14 mouse cellular contexts compared by ENCODE assay signal in the genomic region with DNA sequence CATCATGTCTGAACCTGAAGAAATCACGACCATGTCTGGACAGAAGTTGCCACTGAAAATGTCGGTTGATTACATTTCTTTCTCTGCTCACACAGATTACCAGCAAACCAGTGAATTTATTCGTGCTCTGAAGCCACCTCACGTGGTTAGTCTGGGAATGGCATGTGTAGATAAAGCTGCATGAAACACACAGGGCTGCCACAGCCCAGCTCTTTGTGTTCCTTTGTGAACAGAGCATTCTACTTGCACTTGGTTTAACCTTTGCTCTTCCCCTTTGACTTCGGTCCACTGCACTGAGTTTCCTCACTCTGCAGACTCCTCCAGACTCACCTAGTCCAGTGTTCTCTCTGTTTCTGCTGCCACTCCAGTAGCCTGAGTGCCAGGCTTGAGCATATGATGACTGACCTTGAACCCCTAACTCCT. TPM values are rescaled to one million over a fixed set of nuclear protein-coding genes. Genes with fewer than 3 reads are reported as not detected.
DNase-seq lines count a peak whose midpoint lies in the region; ATAC-seq and TF ChIP-seq lines count a peak whose summit lies in the region.
"Had no signal": no experiment of that assay in that cellular context is flagged by ENCODE, and none has a peak within 500 bp of the region (broad histone marks: within the 10 kb centered on the region; RNA-seq: fewer than 3 reads in every experiment).

No protein-coding gene starts in this region.

- no peak for DNase-seq in G1E (ENCODE audit: low spot score)
- peak; percentile 52 for DNase-seq in kidney, postnatal 10 days
- no peak for DNase-seq in liver, postnatal 0 days
- DNase-seq in layer of hippocampus, adult 8-10 months (ENCODE audit: low spot score in 2 of 2): no peak
- no peak for DNase-seq in embryo, embryonic 9.5 days (ENCODE audit: extremely low spot score)
- DNase-seq: cerebellum, adult 9-11 months; gastrocnemius, postnatal 14 days; lung, adult 18-20 months; right cerebral cortex, postnatal 14 days; thymus, postnatal 25 days had no signal

- no peaks in the 10 kb centered on the region for H3K27me3 ChIP-seq in G1E (ENCODE audit: insufficient read depth, low read length)
- H3K27me3 ChIP-seq in liver, postnatal 0 days (ENCODE audit: insufficient read depth, low read length): no peaks in the 10 kb centered on the region
- H3K27me3 ChIP-seq in neural tube, embryonic 15.5 days (replicated peaks): no peaks in the 10 kb centered on the region
- H3K27me3 ChIP-seq: embryonic facial prominence, embryonic 13.5 days; forebrain, embryonic 12.5 days had no signal

- TF ChIP-seq CTCF in G1E (IDR thresholded peaks at IDR 0.05; ENCODE audit: low read depth, low read length): no peak
- TF ChIP-seq CTCF in liver, postnatal 0 days (IDR thresholded peaks at IDR 0.05; ENCODE audit: low read depth): no peak

- ATAC-seq in G1E (ENCODE audit: extremely low read depth, insufficient number of reproducible peaks, low FRiP score, poor library complexity, severe bottlenecking): peak; percentile 76
- peak; percentile 52; the same call in 1 of the 2 replicates for ATAC-seq in common myeloid progenitor, adult 5-6 weeks (replicated peaks; ENCODE audit: low read depth, poor library complexity, severe bottlenecking)
- ATAC-seq in liver, postnatal 0 days: peak; percentile 67
- ATAC-seq in neural tube, embryonic 15.5 days (ENCODE audit: low FRiP score): no peak

- H3K4me2 ChIP-seq in liver, postnatal 0 days (ENCODE audit: low read depth, low read length): no peak overlapping the region
- no peak overlapping the region for H3K4me2 ChIP-seq in neural tube, embryonic 15.5 days
- H3K4me2 ChIP-seq: embryonic facial prominence, embryonic 13.5 days; forebrain, embryonic 12.5 days had no signal

- no peak overlapping the region for H3K4me3 ChIP-seq in G1E (ENCODE audit: low read depth, low read length)
- H3K4me3 ChIP-seq in liver, postnatal 0 days (ENCODE audit: low read depth, low read length): no peak overlapping the region
- H3K4me3 ChIP-seq in neural tube, embryonic 15.5 days (replicated peaks): no peak overlapping the region
- H3K4me3 ChIP-seq: embryonic facial prominence, embryonic 13.5 days; forebrain, embryonic 12.5 days had no signal

- peaks cover 17% of the 10 kb centered on the region for H3K4me1 ChIP-seq in G1E (ENCODE audit: insufficient read depth, low read depth, low read length)
- H3K4me1 ChIP-seq in liver, postnatal 0 days (ENCODE audit: insufficient read depth): peaks cover 7% of the 10 kb centered on the region
- no peaks in the 10 kb centered on the region for H3K4me1 ChIP-seq in neural tube, embryonic 15.5 days
- H3K4me1 ChIP-seq: embryonic facial prominence, embryonic 13.5 days; forebrain, embryonic 12.5 days had no signal

- peaks cover 94% of the 10 kb centered on the region for H3K36me3 ChIP-seq in G1E (replicated peaks)
- H3K36me3 ChIP-seq in liver, postnatal 0 days (replicated peaks; ENCODE audit: insufficient read depth, low read length): peaks cover 54% of the 10 kb centered on the region
- H3K36me3 ChIP-seq in neural tube, embryonic 15.5 days: peaks cover 87% of the 10 kb centered on the region

- no peaks in the 10 kb centered on the region for H3K9me3 ChIP-seq in G1E (replicated peaks)
- no peaks in the 10 kb centered on the region for H3K9me3 ChIP-seq in liver, postnatal 0 days (ENCODE audit: low read length)
- H3K9me3 ChIP-seq in neural tube, embryonic 15.5 days (replicated peaks): no peaks in the 10 kb centered on the region
- H3K9me3 ChIP-seq: embryonic facial prominence, embryonic 13.5 days; forebrain, embryonic 12.5 days had no signal

- 0 out of 2 replicates have a peak overlapping the region, but pooled peaks have one; percentile 40 for H3K27ac ChIP-seq in liver, postnatal 0 days (ENCODE audit: low read depth)
- H3K27ac ChIP-seq in neural tube, embryonic 15.5 days (replicated peaks): no peak overlapping the region
- H3K27ac ChIP-seq: embryonic facial prominence, embryonic 13.5 days; forebrain, embryonic 12.5 days had no signal

- 31% methylated on average over 5 of the region's 5 CpGs for WGBS in liver, postnatal 0 days (ENCODE audit: insufficient replicate concordance)
- 86% methylated on average over 5 of the region's 5 CpGs for WGBS in neural tube, embryonic 15.5 days

- peak; percentile 69 for TF ChIP-seq EP300 in liver, postnatal 0 days (IDR thresholded peaks at IDR 0.05; ENCODE audit: low read depth)

- no peak overlapping the region for H3K9ac ChIP-seq in liver, postnatal 0 days (replicated peaks)
- no peak overlapping the region for H3K9ac ChIP-seq in neural tube, embryonic 15.5 days (replicated peaks)
- H3K9ac ChIP-seq: embryonic facial prominence, embryonic 13.5 days; forebrain, embryonic 12.5 days had no signal

RNA-seq across cellular contexts. Expression of gene Iah1, which starts 13.8 kb away (rescaled TPM):
- 27.8 and 35.7 TPM in 2 replicates for total RNA-seq in G1E (2014; fragmentation: Nextera tagmentation)
- total RNA-seq in G1E (2017): 49.5 and 62.6 TPM in 2 replicates
- polyA plus RNA-seq in G1E (2012): 108 and 111 TPM in 2 replicates
- total RNA-seq in common myeloid progenitor, adult 5-6 weeks (2017): 24.1 and 30.9 TPM in 2 replicates
- polyA plus RNA-seq in liver, postnatal 0 days (2015; fragmentation: Nextera tagmentation; extraction: Ambion mirVana): 64.7 and 65.3 TPM in 2 replicates
- total RNA-seq in layer of hippocampus, adult 8-10 months (2022): 10 to 100 TPM; 13.2 to 17.0 (median 14.0) TPM
- polyA plus RNA-seq in neural tube, embryonic 15.5 days (2015; fragmentation: Nextera tagmentation; extraction: Ambion mirVana): 25.9 and 33.0 TPM in 2 replicates

RNA-seq across cellular contexts. Expression of gene Itgb1bp1, which starts 16.3 kb away (rescaled TPM):
- total RNA-seq in G1E (2014; fragmentation: Nextera tagmentation) (19.8 and 29.5 TPM in 2 replicates), G1E (2017) (42.8 and 43.0 TPM in 2 replicates)
- 15.4 and 17.1 TPM in 2 replicates for polyA plus RNA-seq in G1E (2012)
- total RNA-seq in common myeloid progenitor, adult 5-6 weeks (2017): 14.8 and 27.8 TPM in 2 replicates
- polyA plus RNA-seq in liver, postnatal 0 days (2015; fragmentation: Nextera tagmentation; extraction: Ambion mirVana): 18.9 and 19.5 TPM in 2 replicates
- total RNA-seq in layer of hippocampus, adult 8-10 months (2022): 10 to 100 TPM; 39.6 to 47.6 (median 42.3) TPM
- polyA plus RNA-seq in neural tube, embryonic 15.5 days (2015; fragmentation: Nextera tagmentation; extraction: Ambion mirVana): 34.7 and 36.8 TPM in 2 replicates

RNA-seq across cellular contexts. Expression of gene Cpsf3, which starts 17.2 kb away (rescaled TPM):
- total RNA-seq in G1E (2014; fragmentation: Nextera tagmentation) (165 and 172 TPM in 2 replicates), G1E (2017) (109 and 113 TPM in 2 replicates)
- 7.6 and 10.1 TPM in 2 replicates for polyA plus RNA-seq in G1E (2012)
- total RNA-seq in common myeloid progenitor, adult 5-6 weeks (2017): 78.3 and 91.3 TPM in 2 replicates
- polyA plus RNA-seq in liver, postnatal 0 days (2015; fragmentation: Nextera tagmentation; extraction: Ambion mirVana): 30.3 and 33.1 TPM in 2 replicates
- total RNA-seq in layer of hippocampus, adult 8-10 months (2022): 10 to 100 TPM; 52.5 to 62.6 (median 56.5) TPM
- 78.0 and 89.4 TPM in 2 replicates for polyA plus RNA-seq in neural tube, embryonic 15.5 days (2015; fragmentation: Nextera tagmentation; extraction: Ambion mirVana)
